Mouse (Mus musculus): ENCODE data around the gene Pkp4.

DNA sequence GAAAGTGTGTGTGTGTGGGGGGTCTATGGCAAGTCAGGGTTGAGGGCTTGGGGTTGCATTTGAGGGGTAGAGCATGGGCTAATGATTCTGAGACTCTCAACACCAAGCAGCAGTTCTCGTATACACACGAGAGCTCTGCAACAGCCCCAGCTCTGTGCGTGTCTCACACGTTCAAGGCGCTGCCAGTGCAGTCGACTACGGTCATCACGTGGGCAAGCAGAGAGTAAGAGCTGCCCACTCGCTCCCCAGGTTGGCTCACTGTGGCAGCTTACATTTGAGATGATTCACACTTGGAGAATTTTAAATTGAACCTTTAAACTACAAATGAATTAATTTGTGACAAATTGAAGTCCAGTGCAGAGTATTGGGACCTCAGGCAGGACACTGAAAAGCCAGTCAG lies 44.4 kb downstream of the Pkp4 start:
- TF ChIP-seq HCFC1 (IDR thresholded peaks at IDR 0.05; ENCODE audit: borderline replicate concordance, insufficient read depth, low read length) (no peak), CHD2 (IDR thresholded peaks at IDR 0.05; ENCODE audit: low read depth, low read length) (no peak), ZC3H11A (IDR thresholded peaks at IDR 0.05; ENCODE audit: borderline replicate concordance, low read depth, low read length) (no peak), ZNF384 (IDR thresholded peaks at IDR 0.05; ENCODE audit: low read depth, low read length) (no peak)

All from ES-E14 (cell line).